In genomic region chr3:56753654-56754053, GRCm38 (mm10) we compare ENCODE assay signal across 9 mouse cellular contexts.
DNase-seq lines count a peak whose midpoint lies in the region; ATAC-seq and TF ChIP-seq lines count a peak whose summit lies in the region.
"Had no signal": no experiment of that assay in that cellular context is flagged by ENCODE, and none has a peak within 500 bp of the region (broad histone marks: within the 10 kb centered on the region; RNA-seq: fewer than 3 reads in every experiment).

No protein-coding gene starts in this region.

- TF ChIP-seq CTCF in lung, adult 2 months (IDR thresholded peaks at IDR 0.05; ENCODE audit: insufficient read depth, low read length), result no peak

- WGBS in lung, adult 2 months, result 8% methylated on average over 3 of the region's 3 CpGs
- 56% methylated on average over 3 of the region's 3 CpGs for WGBS in midbrain, embryonic 14.5 days

- no peak overlapping the region for H3K4me3 ChIP-seq in lung, adult 2 months (replicated peaks; ENCODE audit: extremely low read depth, low read depth, low read length)
- no peak overlapping the region for H3K4me3 ChIP-seq in midbrain, embryonic 14.5 days (replicated peaks; ENCODE audit: low read depth, low read length)
- H3K4me3 ChIP-seq: megakaryocyte, embryonic 14.5 days had no signal

- H3K9ac ChIP-seq in midbrain, embryonic 14.5 days (replicated peaks; ENCODE audit: low read length), result no peak overlapping the region

- peak; percentile 4 for DNase-seq in lung, adult 2 months
- DNase-seq in lung, postnatal 25 days (ENCODE audit: low spot score), result no peak
- peak; percentile 67 to 71 for DNase-seq in cerebellum, adult 18-20 months
- peak; percentile 46 for DNase-seq in gastrocnemius, postnatal 14 days
- peak; percentile 20 for DNase-seq in kidney, adult 18-20 months
- peak; percentile 64 for DNase-seq in midbrain, embryonic 14.5 days
- no peak for DNase-seq in layer of hippocampus, postnatal 25 days (ENCODE audit: extremely low spot score in 1 of 2, low spot score in 1 of 2)
- no peak for DNase-seq in layer of hippocampus, adult 9-11 months

- ATAC-seq in midbrain, embryonic 14.5 days (ENCODE audit: low FRiP score, low TSS enrichment), result no peak

- no peaks in the 10 kb centered on the region for H3K36me3 ChIP-seq in midbrain, embryonic 14.5 days (ENCODE audit: control insufficient read depth, insufficient read depth, low read length)

- H3K27me3 ChIP-seq in midbrain, embryonic 14.5 days (ENCODE audit: control insufficient read depth, insufficient read depth, low read length), result no peaks in the 10 kb centered on the region
- H3K27me3 ChIP-seq: megakaryocyte, embryonic 14.5 days had no signal

- no peak overlapping the region for H3K27ac ChIP-seq in midbrain, embryonic 14.5 days (replicated peaks; ENCODE audit: low read depth, low read length)

- no peaks in the 10 kb centered on the region for H3K4me1 ChIP-seq in lung, adult 2 months (ENCODE audit: control insufficient read depth, insufficient read depth, low read length)
- 0 out of 2 replicates have a peak, but pooled peaks cover 4% of the 10 kb centered on the region for H3K4me1 ChIP-seq in midbrain, embryonic 14.5 days (ENCODE audit: control insufficient read depth, insufficient read depth, low read length)

- TF ChIP-seq POLR2A in lung, adult 2 months (IDR thresholded peaks at IDR 0.05; ENCODE audit: borderline replicate concordance, extremely low read depth, low read depth, low read length), result no peak

- no peak overlapping the region for H3K4me2 ChIP-seq in midbrain, embryonic 14.5 days (ENCODE audit: low read length)

- intact Hi-C loops in gastrocnemius, postnatal 14 days (cut with DNase I; ENCODE audit: low total_unique reads), result no loop called here

- no peaks in the 10 kb centered on the region for H3K9me3 ChIP-seq in midbrain, embryonic 14.5 days (ENCODE audit: control insufficient read depth, low read length)
- H3K9me3 ChIP-seq: megakaryocyte, embryonic 14.5 days had no signal

Comparison
In these comparisons a context has a peak if more than half of its experiments do, and no peak if none do; other contexts are left out.
1. DNase-seq: peak in lung, adult 2 months (single experiment), cerebellum, adult 18-20 months (2 of 2), gastrocnemius, postnatal 14 days (single experiment), kidney, adult 18-20 months (single experiment) and midbrain, embryonic 14.5 days (single experiment); none in lung, postnatal 25 days (single experiment), layer of hippocampus, postnatal 25 days (0 of 2) and layer of hippocampus, adult 9-11 months (single experiment).